Mouse (Mus musculus) erythroblast, embryonic 14.5 days (primary cell): ENCODE results near the gene Vstm2a.

Experiments
- GATA1 ChIP-seq: IDR thresholded peaks from 2 replicates; pipeline ENCODE4 v1.6.1; 2012; ENCODE audit warnings: low read length, inconsistent platforms, mixed read lengths
- TAL1 ChIP-seq: IDR thresholded peaks from 3 replicates; pipeline ENCODE4 v1.6.1; 2012; ENCODE audit warnings: low read length, inconsistent platforms, mixed read lengths

- TF ChIP-seq TAL1 (no peak), GATA1 (no peak)
Measured at GRCm38 (mm10) chr11:16413077-16413644, 155.6 kb downstream of the Vstm2a start.
